Mouse (Mus musculus) ES-E14 (cell line): ENCODE results near the gene Ralb.

Experiments used
- CHD2 ChIP-seq: IDR thresholded peaks from 2 replicates; pipeline ENCODE4 v1.6.1; 2014; ENCODE audit warnings: mild to moderate bottlenecking, low read depth, low read length, inconsistent platforms
- HCFC1 ChIP-seq: IDR thresholded peaks from 2 replicates; pipeline ENCODE4 v1.6.1; 2012; ENCODE audit warnings: low read length, inconsistent platforms, borderline replicate concordance; ENCODE audit not compliant: insufficient read depth
- MAFK ChIP-seq: IDR thresholded peaks from 2 replicates; pipeline ENCODE4 v1.6.1; 2014; ENCODE audit warnings: mild to moderate bottlenecking, low read depth, low read length, inconsistent platforms; ENCODE audit not compliant: insufficient read depth
- ZC3H11A ChIP-seq: IDR thresholded peaks from 2 replicates; pipeline ENCODE4 v1.6.1; 2012; ENCODE audit warnings: low read depth, mild to moderate bottlenecking, inconsistent platforms, low read length, borderline replicate concordance
- ZNF384 ChIP-seq: IDR thresholded peaks from 2 replicates; pipeline ENCODE4 v1.6.1; 2012; ENCODE audit warnings: low read depth, low read length, inconsistent platforms

DNA sequence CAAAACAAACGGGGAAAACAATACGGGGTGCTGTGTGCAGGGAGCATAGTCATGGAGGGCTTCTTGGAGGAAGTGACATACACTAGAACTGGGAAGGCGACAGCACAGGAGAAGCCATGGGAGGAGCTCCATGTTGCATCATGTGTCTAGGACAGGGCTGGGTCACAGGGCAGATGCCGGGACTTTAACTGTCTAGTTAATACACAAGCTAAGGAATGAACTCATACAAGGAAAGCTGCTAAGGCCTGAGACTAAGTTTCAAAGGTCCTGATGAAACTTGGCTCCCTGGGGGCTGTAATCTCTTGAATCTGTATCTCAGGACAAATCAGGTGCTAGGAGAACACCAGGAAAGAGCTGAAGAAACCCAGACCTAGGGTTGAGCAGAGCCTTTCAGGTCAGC is 18.1 kb upstream of the Ralb start:
- no peak for TF ChIP-seq CHD2
- TF ChIP-seq ZNF384, result no peak
- no peak for TF ChIP-seq HCFC1
- TF ChIP-seq MAFK, result no peak
- TF ChIP-seq ZC3H11A, result no peak
